In genomic region chr17:17749371-17749770, GRCm38 (mm10) we compare ENCODE assay signal across 9 mouse cellular contexts. TPM values are rescaled to one million over a fixed set of nuclear protein-coding genes. Genes with fewer than 3 reads are reported as not detected.
DNase-seq lines count a peak whose midpoint lies in the region; ATAC-seq and TF ChIP-seq lines count a peak whose summit lies in the region.
"Not testable (repeated sequence)": the region's sequence is repeated elsewhere in the genome, so short reads cannot be mapped to it uniquely, and the experiment has no call there.
"Had no signal": no experiment of that assay in that cellular context is flagged by ENCODE, and none has a peak within 500 bp of the region (broad histone marks: within the 10 kb centered on the region; RNA-seq: fewer than 3 reads in every experiment).

No protein-coding gene starts in this region.

- H3K4me2 ChIP-seq in embryonic facial prominence, embryonic 11.5 days (ENCODE audit: low read depth, low read length): not testable (repeated sequence)
- H3K4me2 ChIP-seq in heart, embryonic 12.5 days: peak overlapping the region; percentile 21; the same call in 1 of the 2 replicates

- TF ChIP-seq EP300 in ES-Bruce4 (IDR thresholded peaks at IDR 0.05; ENCODE audit: insufficient read depth, low read depth, low read length): not testable (repeated sequence)

- TF ChIP-seq CTCF in ES-Bruce4 (IDR thresholded peaks at IDR 0.05; ENCODE audit: low read depth, low read length): peak; percentile 15
- peak; percentile 53; the same call in 1 of the 2 replicates for TF ChIP-seq CTCF in brain, embryonic 14.5 days (IDR thresholded peaks at IDR 0.05; ENCODE audit: borderline replicate concordance, extremely low read depth, insufficient read depth, insufficient read length)

- not testable (repeated sequence) for ATAC-seq in embryonic facial prominence, embryonic 11.5 days (replicated peaks; ENCODE audit: insufficient number of reproducible peaks, low FRiP score, low TSS enrichment, low read depth); heart, embryonic 12.5 days (ENCODE audit: insufficient number of reproducible peaks, low FRiP score)

- H3K9me3 ChIP-seq in ES-Bruce4 (replicated peaks; ENCODE audit: control insufficient read depth, insufficient read depth, low read length, poor library complexity, severe bottlenecking); embryonic facial prominence, embryonic 11.5 days (replicated peaks; ENCODE audit: control insufficient read depth, low read length); heart, embryonic 12.5 days (replicated peaks); limb, embryonic 10.5 days (replicated peaks): not testable (repeated sequence)

- not testable (repeated sequence) for H3K4me1 ChIP-seq in ES-Bruce4 (ENCODE audit: control insufficient read depth, insufficient read depth, low read length); embryonic facial prominence, embryonic 11.5 days (ENCODE audit: control insufficient read depth, insufficient read depth, low read length); heart, embryonic 12.5 days (replicated peaks); limb, embryonic 10.5 days

- H3K36me3 ChIP-seq in ES-Bruce4 (ENCODE audit: control insufficient read depth, insufficient read depth, low read length, poor library complexity, severe bottlenecking); embryonic facial prominence, embryonic 11.5 days (replicated peaks; ENCODE audit: control insufficient read depth, insufficient read depth, low read depth, low read length); heart, embryonic 12.5 days; limb, embryonic 10.5 days: not testable (repeated sequence)

- not testable (repeated sequence) for H3K27me3 ChIP-seq in ES-Bruce4 (ENCODE audit: control insufficient read depth, insufficient read depth, low read length, poor library complexity, severe bottlenecking); embryonic facial prominence, embryonic 11.5 days (ENCODE audit: control insufficient read depth, insufficient read depth, low read length); heart, embryonic 12.5 days (replicated peaks); limb, embryonic 10.5 days (ENCODE audit: low read depth, poor library complexity, severe bottlenecking)

- H3K9ac ChIP-seq in ES-Bruce4 (ENCODE audit: low read depth, poor library complexity, severe bottlenecking); embryonic facial prominence, embryonic 11.5 days (replicated peaks; ENCODE audit: low read length); heart, embryonic 12.5 days: not testable (repeated sequence)

- H3K27ac ChIP-seq in ES-Bruce4 (ENCODE audit: insufficient read depth, low read length); embryonic facial prominence, embryonic 11.5 days (replicated peaks; ENCODE audit: low read depth, low read length); heart, embryonic 12.5 days (ENCODE audit: poor library complexity, severe bottlenecking); limb, embryonic 10.5 days: not testable (repeated sequence)

- TF ChIP-seq POLR2A in ES-Bruce4 (IDR thresholded peaks at IDR 0.05; ENCODE audit: insufficient read depth, low read length); brain, embryonic 14.5 days (IDR thresholded peaks at IDR 0.05; ENCODE audit: borderline replicate concordance, extremely low read depth, insufficient read depth, insufficient read length, poor library complexity, severe bottlenecking): not testable (repeated sequence)

- H3K4me3 ChIP-seq in ES-Bruce4 (ENCODE audit: low read depth, low read length); embryonic facial prominence, embryonic 11.5 days (ENCODE audit: low read depth, low read length); heart, embryonic 12.5 days; limb, embryonic 10.5 days: not testable (repeated sequence)

- DNase-seq in brain, embryonic 14.5 days (ENCODE audit: low read depth): peak; percentile 79
- peak; percentile 76 for DNase-seq in embryonic facial prominence, embryonic 11.5 days (ENCODE audit: low spot score)
- DNase-seq in kidney, postnatal 10 days: peak; percentile 51
- DNase-seq in limb, embryonic 10.5 days (ENCODE audit: low spot score): peak; percentile 59
- peak; percentile 1 to 28 for DNase-seq in natural killer cell, adult 2 months (ENCODE audit: low spot score in 2 of 2)
- DNase-seq in testis, postnatal 14 days (ENCODE audit: low spot score): peak; percentile 12

- 12% methylated on average over 4 of the region's 4 CpGs for WGBS in embryonic facial prominence, embryonic 11.5 days
- WGBS in heart, embryonic 12.5 days: 3% methylated on average over 4 of the region's 4 CpGs
- WGBS in limb, embryonic 10.5 days: 13% methylated on average over 4 of the region's 4 CpGs

RNA-seq across cellular contexts. Expression of gene Vmn2r90, which starts 45.8 kb away (rescaled TPM):
- not detected in 2 replicates for polyA plus RNA-seq in ES-Bruce4 (2011; ENCODE audit: insufficient read depth, insufficient read length, low read depth, missing spikeins)
- polyA plus RNA-seq in brain, embryonic 14.5 days (2012; rRNA removed): not detected in 2 replicates
- polyA plus RNA-seq in embryonic facial prominence, embryonic 11.5 days (2014; fragmentation: Nextera tagmentation; extraction: Ambion mirVana): not detected in 2 replicates
- polyA plus RNA-seq in heart, embryonic 12.5 days (2016; fragmentation: Nextera tagmentation; extraction: Ambion mirVana): not detected in 2 replicates
- polyA plus RNA-seq in limb, embryonic 10.5 days (2016; fragmentation: Nextera tagmentation; extraction: Ambion mirVana): not detected in 2 replicates
- polyA plus RNA-seq: hindbrain, embryonic 15.5 days had no signal

Comparison
In these comparisons a context has a peak if more than half of its experiments do, and no peak if none do; other contexts are left out.
1. DNase-seq: peak in every context shown above with its lines; median percentile 79 in brain, embryonic 14.5 days; 76 in embryonic facial prominence, embryonic 11.5 days; 59 in limb, embryonic 10.5 days; 51 in kidney, postnatal 10 days; 14 in natural killer cell, adult 2 months; 12 in testis, postnatal 14 days.